Mouse (Mus musculus) ES-E14 (cell line): Measurements from ENCODE around the gene Msrb3. TPM values are rescaled to one million over a fixed set of nuclear protein-coding genes. Genes with fewer than 3 reads are reported as not detected.

Source experiments
- DNase-seq: peaks from one replicate; pipeline ENCODE4 v3.0.0-alpha.2; 2013; ENCODE audit warnings: low read depth, low spot score
- H3K27ac ChIP-seq: 2 replicates; pipeline ENCODE4 v1.5.1; 2012; ENCODE audit warnings: low read depth, mild to moderate bottlenecking, low read length, moderate library complexity, mixed read lengths; ENCODE audit not compliant: poor library complexity, insufficient read depth, severe bottlenecking
- H3K36me3 ChIP-seq: 2 replicates; pipeline ENCODE4 v1.6.1; 2012; ENCODE audit warnings: mild to moderate bottlenecking, low read length, moderate library complexity, mixed read lengths; ENCODE audit not compliant: control insufficient read depth, poor library complexity, insufficient read depth, severe bottlenecking
- H3K4me1 ChIP-seq, 2 experiments: fragments of 150-350 bp in 1 of 2; sonication (generic) in 1 of 2; 2 replicates each; pipeline ENCODE4 v1.6.1; 2012; ENCODE audit warnings: low read length in 2 of 2, mild to moderate bottlenecking in 1 of 2, mixed read lengths in 1 of 2; ENCODE audit not compliant: control insufficient read depth in 2 of 2, insufficient read depth in 2 of 2, poor library complexity in 1 of 2
- H3K4me3 ChIP-seq, 2 experiments: fragments of 150-350 bp in 1 of 2; sonication (generic) in 1 of 2; 2 replicates each; pipeline ENCODE4 v1.5.1; 2012; ENCODE audit warnings: low read length in 2 of 2, low read depth in 1 of 2, mild to moderate bottlenecking in 1 of 2, mixed read lengths in 1 of 2; ENCODE audit not compliant: insufficient read depth in 1 of 2, poor library complexity in 1 of 2, severe bottlenecking in 1 of 2
- H3K9ac ChIP-seq: 2 replicates; pipeline ENCODE4 v1.6.1; 2012; ENCODE audit warnings: low read depth, mild to moderate bottlenecking, low read length, mixed read lengths; ENCODE audit not compliant: poor library complexity, insufficient read depth, severe bottlenecking
- H3K9me3 ChIP-seq: fragments of 150-350 bp; sonication (generic); 2 replicates; pipeline ENCODE4 v1.6.1; 2012; ENCODE audit warnings: low read depth, mild to moderate bottlenecking, low read length; ENCODE audit not compliant: control insufficient read depth, insufficient read depth
- CHD2 ChIP-seq: IDR thresholded peaks from 2 replicates; pipeline ENCODE4 v1.6.1; 2014; ENCODE audit warnings: mild to moderate bottlenecking, low read depth, low read length, inconsistent platforms
- HCFC1 ChIP-seq: IDR thresholded peaks from 2 replicates; pipeline ENCODE4 v1.6.1; 2012; ENCODE audit warnings: low read length, inconsistent platforms, borderline replicate concordance; ENCODE audit not compliant: insufficient read depth
- MAFK ChIP-seq: IDR thresholded peaks from 2 replicates; pipeline ENCODE4 v1.6.1; 2014; ENCODE audit warnings: mild to moderate bottlenecking, low read depth, low read length, inconsistent platforms; ENCODE audit not compliant: insufficient read depth
- ZC3H11A ChIP-seq: IDR thresholded peaks from 2 replicates; pipeline ENCODE4 v1.6.1; 2012; ENCODE audit warnings: low read depth, mild to moderate bottlenecking, inconsistent platforms, low read length, borderline replicate concordance
- ZNF384 ChIP-seq: IDR thresholded peaks from 2 replicates; pipeline ENCODE4 v1.6.1; 2012; ENCODE audit warnings: low read depth, low read length, inconsistent platforms
- in situ Hi-C, 2 experiments: fragments of 600-800 bp; cut with MboI; formaldehyde crosslinking; loops; one replicate each; pipeline ENCODE4 v1.15.1; 2025; ENCODE audit warnings: low sequenced_read_pairs in 2 of 2, inconsistent platforms in 1 of 2; ENCODE audit not compliant: unreplicated experiment in 2 of 2
- total RNA-seq: library from RNA; depleted of rRNA; stranded (reverse); fragments of 300-350 nt; gene quantifications from 2 replicates; pipeline ENCODE4 v1.2.3, GENCODE M21; 2012

Msrb3 gene
- total RNA-seq, 1 experiment: 5.7 TPM

- no peaks in the 10 kb centered on the region for H3K36me3 ChIP-seq
- no peak for DNase-seq
- no peak overlapping the region for H3K4me3 ChIP-seq
- no peak overlapping the region for H3K27ac ChIP-seq
- H3K9me3 ChIP-seq: no peaks in the 10 kb centered on the region
- H3K9ac ChIP-seq: no peak overlapping the region
- no peak for TF ChIP-seq CHD2
- no peak for TF ChIP-seq MAFK
- TF ChIP-seq ZC3H11A: no peak
- no peak for TF ChIP-seq HCFC1
- TF ChIP-seq ZNF384: no peak
- in situ Hi-C loops: loop anchor here in 1 of 2 experiments (25.0 kb wide), 1 partner anchor 602 kb away; no protein-coding TSS in a partner anchor
- H3K4me1 ChIP-seq: no peaks in the 10 kb centered on the region
These were observed 34.5 kb downstream of the Msrb3 start for GRCm38 (mm10) chr10:120864446-120864845.

DNA sequence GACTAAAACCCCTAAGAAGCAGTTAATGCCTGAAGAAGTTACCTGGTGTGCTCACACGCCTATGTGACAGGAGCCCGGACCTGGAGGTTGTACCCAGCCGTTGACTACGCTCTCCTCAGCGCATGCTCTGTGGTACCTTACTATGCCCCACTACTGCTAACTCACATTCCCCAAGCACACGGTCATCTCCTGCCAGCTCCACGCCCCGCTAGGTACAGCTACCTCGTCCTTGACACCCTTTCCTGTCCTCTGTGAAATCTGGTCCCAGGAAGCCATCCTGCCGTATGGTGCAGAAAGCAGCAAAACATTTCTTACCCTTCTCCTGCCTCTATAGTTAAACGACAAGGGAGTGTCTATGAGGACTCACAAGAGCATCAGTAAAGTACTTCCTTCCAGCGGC is 37.2 kb downstream of the Msrb3 start:
- no peak for DNase-seq
- Histone ChIP-seq H3K36me3 (no peaks in the 10 kb centered on the region), H3K27ac (no peak overlapping the region), H3K4me1 (no peaks in the 10 kb centered on the region; a peak in 1 of 4 replicates), H3K4me3 (no peak overlapping the region), H3K9me3 (no peaks in the 10 kb centered on the region), H3K9ac (no peak overlapping the region)
- in situ Hi-C loops: loop anchor here in 1 of 2 experiments (25.0 kb wide), 1 partner anchor 599 kb away; no protein-coding TSS in a partner anchor
- TF ChIP-seq ZC3H11A (no peak), HCFC1 (no peak), ZNF384 (no peak), CHD2 (no peak), MAFK (no peak)

- H3K4me3 ChIP-seq: no peak overlapping the region
- no peak overlapping the region for H3K9ac ChIP-seq
- no peaks in the 10 kb centered on the region for H3K36me3 ChIP-seq
- no peaks in the 10 kb centered on the region for H3K9me3 ChIP-seq
- in situ Hi-C loops: loop anchor here in 1 of 2 experiments (25.0 kb wide), 1 partner anchor 599 kb away; no protein-coding TSS in a partner anchor
- no peak overlapping the region for H3K27ac ChIP-seq
- TF ChIP-seq ZNF384 (no peak), ZC3H11A (no peak), MAFK (no peak), CHD2 (no peak), HCFC1 (no peak)
- no peaks in the 10 kb centered on the region; a peak in 1 of 4 replicates for H3K4me1 ChIP-seq
- DNase-seq: no peak
These were observed 37.7 kb downstream of the Msrb3 start for GRCm38 (mm10) chr10:120861194-120861593.

DNA sequence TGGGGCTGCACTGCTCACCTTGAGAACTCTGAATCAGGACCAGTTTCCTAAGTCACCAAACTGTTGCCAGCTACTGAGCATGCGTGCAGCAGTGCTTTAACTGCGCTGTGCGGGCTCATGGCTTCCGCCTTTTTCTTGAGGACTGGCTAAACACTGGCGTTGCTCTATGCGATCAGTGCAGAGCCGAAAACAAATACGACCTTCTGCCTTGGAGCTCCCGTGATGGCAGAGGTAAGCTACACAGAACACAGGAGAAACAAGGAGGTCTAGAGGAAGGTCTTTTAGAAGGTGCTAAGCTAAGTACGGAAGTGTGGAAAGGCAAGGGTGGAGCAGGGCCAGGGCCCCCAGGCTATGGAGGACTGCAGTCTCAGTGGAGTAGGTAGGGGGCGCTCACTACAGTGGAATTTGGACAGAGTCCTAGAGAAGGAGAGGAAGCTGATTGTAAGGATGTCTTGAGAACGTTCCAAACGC is 41.3 kb downstream of the Msrb3 start:
- peak overlapping the region; percentile 57; the same call in 1 of the 2 replicates for H3K9ac ChIP-seq
- H3K4me3 ChIP-seq: peak overlapping the region; percentile 37 to 49; a peak in 3 of 4 replicates
- in situ Hi-C loops: loop anchor here in 1 of 2 experiments (25.0 kb wide), 1 partner anchor 595 kb away; no protein-coding TSS in a partner anchor
- no peaks in the 10 kb centered on the region for H3K9me3 ChIP-seq
- DNase-seq: peak; percentile 89
- H3K4me1 ChIP-seq: no peaks in the 10 kb centered on the region; a peak in 1 of 4 replicates
- TF ChIP-seq MAFK: no peak
- no peak for TF ChIP-seq CHD2
- TF ChIP-seq ZC3H11A: no peak
- no peak for TF ChIP-seq ZNF384
- TF ChIP-seq HCFC1: no peak
- H3K27ac ChIP-seq: no peak overlapping the region
- no peaks in the 10 kb centered on the region for H3K36me3 ChIP-seq

GRCm38 (mm10) chr10:120854329-120854728 is 44.6 kb downstream of the Msrb3 start:
- peaks cover 0 to 4% of the 10 kb centered on the region in 2 experiments; a peak in 1 of 4 replicates for H3K4me1 ChIP-seq
- H3K9me3 ChIP-seq: no peaks in the 10 kb centered on the region
- TF ChIP-seq ZC3H11A: no peak
- TF ChIP-seq CHD2: no peak
- TF ChIP-seq MAFK: no peak
- no peak for TF ChIP-seq ZNF384
- no peak for TF ChIP-seq HCFC1
- no peak overlapping the region for H3K9ac ChIP-seq
- H3K27ac ChIP-seq: no peak overlapping the region
- DNase-seq: no peak
- no peaks in the 10 kb centered on the region for H3K36me3 ChIP-seq
- in situ Hi-C loops: loop anchor here in 1 of 2 experiments (25.0 kb wide), 1 partner anchor 592 kb away; no protein-coding TSS in a partner anchor
- H3K4me3 ChIP-seq: no peak overlapping the region
